Mouse (Mus musculus) liver, adult 10 weeks (tissue): Measurements from ENCODE around the gene Col20a1. TPM values are rescaled to one million over a fixed set of nuclear protein-coding genes. Genes with fewer than 3 reads are reported as not detected.

Experiments
- polyA plus RNA-seq: library from polyadenylated mRNA; stranded (reverse); fragments of 350-450 nt; fragmentation: Illumina TruSeq; extraction: RNeasy Lipid Tissue Mini Kit (QIAGEN cat#74804); gene quantifications from one replicate; pipeline ENCODE4 v1.2.3, GENCODE M21; 2014; ENCODE audit warnings: low read depth, low replicate concordance

Gene Col20a1
- not detected for polyA plus RNA-seq

GRCm38 (mm10) chr2:180986449-180986848, at the start of gene Col20a1:
Col20a1 (plus strand) TSS chr2:180986535.

GRCm38 (mm10) chr2:180954061-180955047, 32.0 kb upstream of the Col20a1 start, which contains the start of gene Nkain4:
Nkain4 (minus strand) TSS chr2:180954699.

GRCm38 (mm10) chr2:180967010-180967763, 19.1 kb upstream of the Col20a1 start, which contains the start of gene Arfgap1:
Arfgap1 (plus strand) TSS chr2:180967225.

GRCm38 (mm10) chr2:181043437-181043836, 57.1 kb downstream of the Col20a1 start, which contains the start of gene Chrna4:
Chrna4 (minus strand) TSS chr2:181043546.

Other genes starting within 250 kb of the Col20a1 start
- gene Bhlhe23, start 209.6 kb upstream of the Col20a1 start, polyA plus RNA-seq: not detected
- 25.1 TPM for gene Ythdf1, start 65.6 kb upstream of the Col20a1 start, polyA plus RNA-seq
- not detected for gene Birc7, start 57.5 kb upstream of the Col20a1 start, polyA plus RNA-seq
- not detected for gene Nkain4, start 31.8 kb upstream of the Col20a1 start, polyA plus RNA-seq
- 3.9 TPM for gene Arfgap1, start 19.3 kb upstream of the Col20a1 start, polyA plus RNA-seq
- gene Chrna4, start 57.0 kb downstream of the Col20a1 start, polyA plus RNA-seq: 0.42 TPM
- gene Kcnq2, start 148.8 kb downstream of the Col20a1 start, polyA plus RNA-seq: not detected
- gene Eef1a2, start 170.5 kb downstream of the Col20a1 start, polyA plus RNA-seq: not detected
- 20.3 TPM for gene Ppdpf, start 200.7 kb downstream of the Col20a1 start, polyA plus RNA-seq
- 1.6 TPM for gene Ptk6, start 216.3 kb downstream of the Col20a1 start, polyA plus RNA-seq
- gene Srms, start 226.7 kb downstream of the Col20a1 start, polyA plus RNA-seq: not detected
- gene Fndc11, start 233.5 kb downstream of the Col20a1 start, polyA plus RNA-seq: not detected